Mouse (Mus musculus): ENCODE measurements at regions not wholly inside any gene's neighbourhood (a gene's known extent, or its start where the extent isn't known, plus 50 kb on each side); places are given as distances from the start of the nearest gene placed in this dataset.

DNA sequence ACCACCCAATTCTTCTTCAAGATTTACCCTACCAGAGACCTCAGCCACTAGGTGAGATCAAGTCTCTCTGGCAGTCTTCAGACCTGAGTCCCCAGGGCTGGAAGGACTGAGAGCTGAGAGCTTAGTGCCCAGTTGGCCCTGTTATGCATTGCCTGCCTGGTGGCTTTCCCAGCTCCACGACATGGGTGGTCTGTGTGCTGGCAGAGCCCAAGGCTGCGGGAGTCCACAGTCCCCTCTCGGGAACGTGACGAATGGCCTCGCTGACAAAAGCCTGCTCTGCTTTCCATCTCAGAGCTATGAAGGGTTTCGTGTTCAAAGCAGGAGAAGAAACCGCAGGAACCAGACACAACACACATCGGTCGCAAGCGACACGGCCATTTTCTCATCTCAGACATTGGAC lies 450.7 kb downstream of the Ccdc171 start:
- no peak for TF ChIP-seq EP300 (IDR thresholded peaks at IDR 0.05; ENCODE audit: low read depth)
- TF ChIP-seq CTCF (IDR thresholded peaks at IDR 0.05; ENCODE audit: low read depth), result no peak

Data from liver, postnatal 0 days (tissue).